Mouse (Mus musculus) adipocyte (in vitro differentiated cells): ENCODE results near the gene Gm27029.
"Not testable (repeated sequence)": the region's sequence is repeated elsewhere in the genome, so short reads cannot be mapped to it uniquely, and the experiment has no call there.

Source experiments
- DNase-seq: peaks from one replicate; pipeline ENCODE4 v3.0.0-alpha.2; 2016; ENCODE audit warnings: low spot score

Gene Gm27029

GRCm38 (mm10) chr11:101424105-101424851, at the start of gene Gm27029:
TSS of gene Gm27029 (minus strand) at chr11:101424796.
- no peak for DNase-seq

GRCm38 (mm10) chr11:101474298-101474697, 49.7 kb upstream of the Gm27029 start:
- no peak for DNase-seq

- DNase-seq = not testable (repeated sequence)
Measured at GRCm38 (mm10) chr11:101473686-101474085, 49.1 kb upstream of the Gm27029 start.

GRCm38 (mm10) chr11:101472336-101472735, 47.7 kb upstream of the Gm27029 start:
- no peak for DNase-seq

- DNase-seq = peak; percentile 46
Measured at GRCm38 (mm10) chr11:101471926-101472325, 47.3 kb upstream of the Gm27029 start.

GRCm38 (mm10) chr11:101470206-101470605, 45.6 kb upstream of the Gm27029 start:
- peak; percentile 37 for DNase-seq

GRCm38 (mm10) chr11:101469155-101469554, 44.6 kb upstream of the Gm27029 start:
- DNase-seq = peak; percentile 34

- no peak for DNase-seq
Measured at GRCm38 (mm10) chr11:101468731-101469130, 44.1 kb upstream of the Gm27029 start.

- no peak for DNase-seq
Measured at GRCm38 (mm10) chr11:101468263-101468688, 43.7 kb upstream of the Gm27029 start.

GRCm38 (mm10) chr11:101467477-101468262, 43.1 kb upstream of the Gm27029 start:
- DNase-seq = peak; percentile 92

- not testable (repeated sequence) for DNase-seq
Measured at GRCm38 (mm10) chr11:101466552-101466950, 42.0 kb upstream of the Gm27029 start.

GRCm38 (mm10) chr11:101465869-101466551, 41.4 kb upstream of the Gm27029 start, which contains the start of gene Vat1:
TSS of gene Vat1 (minus strand) at chr11:101466230.
- peak; percentile 84 for DNase-seq

- peak; percentile 78 for DNase-seq
Measured at GRCm38 (mm10) chr11:101465101-101465868, 40.7 kb upstream of the Gm27029 start.

- DNase-seq = no peak
Measured at GRCm38 (mm10) chr11:101464211-101465100, 39.9 kb upstream of the Gm27029 start, which contains the start of gene Rnd2. TSS of gene Rnd2 (plus strand) at chr11:101464999.

- no peak for DNase-seq
Measured at GRCm38 (mm10) chr11:101462583-101463440, 38.2 kb upstream of the Gm27029 start.

GRCm38 (mm10) chr11:101462141-101462540, 37.5 kb upstream of the Gm27029 start:
- no peak for DNase-seq

- DNase-seq = no peak
Measured at GRCm38 (mm10) chr11:101460321-101460720, 35.7 kb upstream of the Gm27029 start.

GRCm38 (mm10) chr11:101459716-101460115, 35.1 kb upstream of the Gm27029 start:
- no peak for DNase-seq

- no peak for DNase-seq
Measured at GRCm38 (mm10) chr11:101458217-101458616, 33.6 kb upstream of the Gm27029 start.

- DNase-seq = no peak
Measured at GRCm38 (mm10) chr11:101457631-101458030, 33.0 kb upstream of the Gm27029 start.
